Mouse (Mus musculus) E14TG2a.4 (cell line): ENCODE measurements at regions not wholly inside any gene's neighbourhood (a gene's known extent, or its start where the extent isn't known, plus 50 kb on each side); places are given as distances from the start of the nearest gene placed in this dataset.

Experiments
- CTCF ChIP-seq: conservative IDR thresholded peaks from 2 replicates; pipeline ENCODE4 v1.5.1; 2014; ENCODE audit warnings: low read length
- NANOG ChIP-seq: IDR thresholded peaks from 2 replicates; pipeline ENCODE4 v1.6.1; 2014; ENCODE audit warnings: borderline replicate concordance, low read length, mixed read lengths
- POU5F1 ChIP-seq: IDR thresholded peaks from 2 replicates; pipeline ENCODE4 v1.6.1; 2014; ENCODE audit warnings: low read length, borderline replicate concordance

GRCm38 (mm10) chr11:42916421-42917181, 118.9 kb upstream of the Gm9972 start:
- TF ChIP-seq CTCF: no peak
- TF ChIP-seq NANOG: no peak
- no peak for TF ChIP-seq POU5F1
